Mouse (Mus musculus) forebrain, embryonic 13.5 days (tissue): ENCODE measurements at regions not wholly inside any gene's neighbourhood (a gene's known extent, or its start where the extent isn't known, plus 50 kb on each side); places are given as distances from the start of the nearest gene placed in this dataset.

Source experiments
- ATAC-seq: fragments of 200-750 bp; cut with Nextera tagmentation; 2 replicates; pipeline ENCODE4 v1.8.0; 2017
- H3K27ac ChIP-seq: fragments of 300-500 bp; sonication (generic); 2 replicates; pipeline ENCODE4 v1.5.1; 2015; ENCODE audit warnings: inconsistent platforms, mild to moderate bottlenecking, moderate library complexity
- H3K27me3 ChIP-seq: fragments of 300-500 bp; sonication (generic); 2 replicates; pipeline ENCODE4 v1.6.1; 2015; ENCODE audit warnings: mild to moderate bottlenecking, inconsistent platforms
- H3K36me3 ChIP-seq: fragments of 300-500 bp; sonication (generic); 2 replicates; pipeline ENCODE4 v1.6.1; 2015; ENCODE audit warnings: mild to moderate bottlenecking, inconsistent platforms; ENCODE audit not compliant: poor library complexity, severe bottlenecking
- H3K4me1 ChIP-seq: fragments of 300-500 bp; sonication (generic); 2 replicates; pipeline ENCODE4 v1.6.1; 2015; ENCODE audit warnings: inconsistent platforms
- H3K4me2 ChIP-seq: fragments of 300-500 bp; sonication (generic); 2 replicates; pipeline ENCODE4 v1.6.1; 2015; ENCODE audit warnings: inconsistent platforms, mild to moderate bottlenecking, moderate library complexity
- H3K4me3 ChIP-seq: fragments of 300-500 bp; sonication (generic); 2 replicates; pipeline ENCODE4 v1.5.1; 2015; ENCODE audit warnings: mild to moderate bottlenecking, inconsistent platforms
- H3K9ac ChIP-seq: fragments of 300-500 bp; sonication (generic); 2 replicates; pipeline ENCODE4 v1.6.1; 2015; ENCODE audit warnings: mild to moderate bottlenecking, inconsistent platforms
- H3K9me3 ChIP-seq: fragments of 300-500 bp; sonication (generic); replicated peaks from 2 replicates; pipeline ENCODE4 v1.6.1; 2016; ENCODE audit warnings: inconsistent platforms
- WGBS: fragments of 180-500 bp; shearing (Covaris S2); methylation state at CpG from one replicate; pipeline ENCODE4 v1.1.7; 2015; 5-methylcytosine and 5-hydroxymethylcytosine counted together

- Histone ChIP-seq H3K27ac (no peak overlapping the region), H3K36me3 (no peaks in the 10 kb centered on the region), H3K4me1 (peaks cover 3% of the 10 kb centered on the region; the same call in 1 of the 2 replicates), H3K4me2 (no peak overlapping the region), H3K9me3 (no peaks in the 10 kb centered on the region), H3K9ac (no peak overlapping the region), H3K4me3 (no peak overlapping the region), H3K27me3 (no peaks in the 10 kb centered on the region)
- 89% methylated on average over 5 of the region's 5 CpGs for WGBS
- no peak for ATAC-seq
These were observed 183.6 kb upstream of the Mki67 start for GRCm38 (mm10) chr7:135899765-135900164.

- no peak overlapping the region for H3K4me3 ChIP-seq
- no peak overlapping the region for H3K27ac ChIP-seq
- ATAC-seq, result no peak
- no peaks in the 10 kb centered on the region for H3K36me3 ChIP-seq
- no peak overlapping the region for H3K9ac ChIP-seq
- WGBS, result 56% methylated on average over 10 of the region's 10 CpGs
- no peak overlapping the region for H3K4me2 ChIP-seq
- no peaks in the 10 kb centered on the region for H3K27me3 ChIP-seq
- H3K9me3 ChIP-seq, result no peaks in the 10 kb centered on the region
- peaks cover 3% of the 10 kb centered on the region; the same call in 1 of the 2 replicates for H3K4me1 ChIP-seq
These were observed 184.7 kb upstream of the Mki67 start for GRCm38 (mm10) chr7:135900861-135901321.

DNA sequence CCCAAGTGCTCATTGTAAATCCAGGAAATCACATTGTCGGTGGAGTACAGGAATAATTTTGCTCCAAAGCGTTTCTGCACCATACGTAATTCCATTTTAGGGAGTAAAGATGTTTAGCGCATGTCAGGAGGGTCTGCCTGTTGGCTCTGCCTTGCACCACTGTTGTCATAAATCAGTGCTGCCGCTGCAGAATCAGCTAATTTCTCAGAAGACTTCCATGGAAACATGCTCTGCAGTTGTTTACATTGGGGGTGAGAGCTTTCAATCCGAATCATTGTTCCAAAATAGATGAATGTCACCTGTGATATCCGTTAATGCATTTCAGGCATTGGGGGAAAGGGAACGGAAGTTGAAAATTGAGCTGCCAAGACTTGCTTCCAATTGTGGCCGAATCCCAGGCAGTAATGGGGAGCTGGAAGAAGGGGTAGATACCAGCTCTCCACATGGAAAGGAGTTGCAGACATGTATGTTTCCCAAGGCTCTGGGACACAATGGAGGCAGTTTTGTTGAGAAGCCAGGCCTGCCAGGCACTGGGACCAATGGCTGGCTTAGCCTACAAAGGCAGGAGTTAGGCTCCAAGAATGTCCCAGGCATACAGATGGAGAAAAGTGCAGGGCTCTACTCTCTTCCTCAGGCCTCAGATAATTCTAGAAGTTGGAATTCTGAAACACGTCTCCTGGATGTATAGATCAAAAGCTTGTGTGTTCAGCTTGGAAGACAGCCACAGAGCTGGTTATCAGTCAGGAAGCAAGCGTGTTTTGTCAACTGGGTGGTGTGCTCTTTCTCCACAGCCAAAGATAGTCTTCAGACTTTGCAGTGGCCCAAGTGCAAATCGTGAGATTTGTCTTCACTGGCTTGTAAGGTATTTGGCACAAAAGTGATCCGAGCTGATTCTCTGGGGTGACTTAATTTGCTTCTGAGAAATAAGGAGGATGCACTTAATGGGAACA, 186.2 kb upstream of the Mki67 start:
- 91% methylated on average over 13 of the region's 13 CpGs for WGBS
- H3K27ac ChIP-seq, result no peak overlapping the region
- no peak overlapping the region for H3K4me2 ChIP-seq
- no peaks in the 10 kb centered on the region for H3K9me3 ChIP-seq
- H3K4me3 ChIP-seq, result no peak overlapping the region
- no peaks in the 10 kb centered on the region for H3K36me3 ChIP-seq
- ATAC-seq, result no peak
- peaks cover 3% of the 10 kb centered on the region; the same call in 1 of the 2 replicates for H3K4me1 ChIP-seq
- H3K27me3 ChIP-seq, result no peaks in the 10 kb centered on the region
- H3K9ac ChIP-seq, result no peak overlapping the region

DNA sequence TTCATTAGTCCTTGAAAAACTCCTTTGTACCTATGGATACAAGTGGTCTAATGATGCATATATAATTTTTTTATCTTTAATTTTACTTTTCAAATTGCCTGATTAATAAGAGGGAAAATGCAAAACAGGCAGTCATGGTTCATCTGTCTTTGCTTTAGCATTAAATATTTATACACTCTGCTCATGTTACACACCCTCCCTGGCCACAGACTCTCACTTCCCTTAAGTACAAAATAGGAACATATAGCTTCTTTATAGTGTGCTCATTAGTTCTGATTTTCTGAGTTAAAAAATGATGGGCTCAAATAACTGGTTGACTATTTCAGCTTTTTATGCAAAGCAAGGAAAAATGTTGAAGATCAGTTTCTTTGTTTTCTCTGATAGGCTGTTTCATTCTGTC, 195.2 kb upstream of the Mki67 start:
- no peak overlapping the region for H3K9ac ChIP-seq
- H3K36me3 ChIP-seq, result no peaks in the 10 kb centered on the region
- H3K4me1 ChIP-seq, result no peaks in the 10 kb centered on the region
- H3K27me3 ChIP-seq, result no peaks in the 10 kb centered on the region
- no peak overlapping the region for H3K4me3 ChIP-seq
- no peaks in the 10 kb centered on the region; the same call in 1 of the 2 replicates for H3K9me3 ChIP-seq
- H3K4me2 ChIP-seq, result no peak overlapping the region
- H3K27ac ChIP-seq, result no peak overlapping the region
- ATAC-seq, result no peak

- 85% methylated on average over 3 of the region's 3 CpGs for WGBS
- no peak overlapping the region for H3K9ac ChIP-seq
- no peak overlapping the region for H3K4me2 ChIP-seq
- no peak overlapping the region for H3K27ac ChIP-seq
- H3K4me3 ChIP-seq, result no peak overlapping the region
- H3K4me1 ChIP-seq, result no peaks in the 10 kb centered on the region
- no peaks in the 10 kb centered on the region for H3K27me3 ChIP-seq
- H3K9me3 ChIP-seq, result no peaks in the 10 kb centered on the region; the same call in 1 of the 2 replicates
- H3K36me3 ChIP-seq, result no peaks in the 10 kb centered on the region
- ATAC-seq, result no peak
These were observed 197.9 kb upstream of the Mki67 start for GRCm38 (mm10) chr7:135913923-135914634.

GRCm38 (mm10) chr7:135923876-135924275, 207.7 kb upstream of the Mki67 start:
- Histone ChIP-seq H3K4me1 (no peaks in the 10 kb centered on the region), H3K4me2 (no peak overlapping the region), H3K9me3 (no peaks in the 10 kb centered on the region), H3K27me3 (no peaks in the 10 kb centered on the region), H3K9ac (no peak overlapping the region), H3K27ac (no peak overlapping the region), H3K36me3 (no peaks in the 10 kb centered on the region), H3K4me3 (no peak overlapping the region)
- no peak for ATAC-seq
- 88% methylated on average over 7 of the region's 7 CpGs for WGBS

DNA sequence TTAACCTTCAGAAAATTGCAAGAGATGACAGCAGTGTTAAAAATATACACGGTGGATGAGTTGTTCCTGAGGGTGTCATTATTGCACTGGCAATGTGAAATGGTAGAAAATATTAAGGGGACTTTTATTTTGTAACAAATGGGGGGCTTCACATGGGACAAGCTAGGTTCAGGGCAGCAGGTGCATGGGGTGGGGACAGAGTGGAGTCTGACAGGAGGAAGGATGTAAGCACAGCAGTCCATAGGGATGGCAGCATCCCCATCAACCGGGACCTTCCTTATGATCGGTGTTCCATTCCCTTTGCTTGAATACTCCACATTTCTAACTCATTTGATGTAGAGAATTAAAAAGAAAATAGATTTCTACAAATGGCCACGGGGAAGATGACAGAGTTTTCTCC, 208.5 kb upstream of the Mki67 start:
- H3K4me1 ChIP-seq, result no peaks in the 10 kb centered on the region
- H3K27ac ChIP-seq, result no peak overlapping the region
- ATAC-seq, result no peak
- 88% methylated on average over 4 of the region's 4 CpGs for WGBS
- H3K9ac ChIP-seq, result no peak overlapping the region
- H3K4me3 ChIP-seq, result no peak overlapping the region
- no peaks in the 10 kb centered on the region for H3K36me3 ChIP-seq
- H3K27me3 ChIP-seq, result no peaks in the 10 kb centered on the region
- H3K4me2 ChIP-seq, result no peak overlapping the region
- no peaks in the 10 kb centered on the region for H3K9me3 ChIP-seq

- no peaks in the 10 kb centered on the region for H3K27me3 ChIP-seq
- no peaks in the 10 kb centered on the region for H3K36me3 ChIP-seq
- no peak overlapping the region for H3K4me3 ChIP-seq
- no peaks in the 10 kb centered on the region for H3K9me3 ChIP-seq
- no peak overlapping the region for H3K4me2 ChIP-seq
- no peak overlapping the region for H3K9ac ChIP-seq
- no peaks in the 10 kb centered on the region for H3K4me1 ChIP-seq
- no peak for ATAC-seq
- WGBS, result 82% methylated on average over 1 of the region's 1 CpGs
- no peak overlapping the region for H3K27ac ChIP-seq
These were observed 213.9 kb upstream of the Mki67 start for GRCm38 (mm10) chr7:135930091-135930490.

- WGBS, result 81% methylated on average over 5 of the region's 5 CpGs
These were observed 216.5 kb upstream of the Mki67 start for GRCm38 (mm10) chr7:135932595-135933175.

DNA sequence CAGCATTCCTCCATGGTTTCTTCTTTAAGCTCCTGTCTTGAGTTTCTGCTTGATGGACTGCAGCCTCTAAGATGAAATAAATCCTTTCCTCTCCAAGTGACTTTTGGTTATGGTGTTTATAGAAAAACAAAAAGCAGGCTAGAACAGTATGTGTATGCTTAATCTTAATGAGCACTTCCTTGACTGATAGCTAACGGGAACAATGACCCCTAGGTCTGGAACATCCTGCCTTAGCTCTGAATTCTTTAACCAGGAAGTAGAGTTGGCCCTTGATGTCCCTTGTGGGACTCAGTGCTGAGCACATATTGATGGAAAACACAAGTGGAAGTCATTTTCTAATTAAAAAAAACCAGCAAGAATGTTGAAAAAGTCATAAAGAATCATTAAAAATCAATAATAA, 219.0 kb upstream of the Mki67 start:
- Histone ChIP-seq H3K4me3 (no peak overlapping the region), H3K9me3 (no peaks in the 10 kb centered on the region), H3K36me3 (no peaks in the 10 kb centered on the region), H3K27ac (no peak overlapping the region), H3K9ac (no peak overlapping the region), H3K27me3 (no peaks in the 10 kb centered on the region), H3K4me1 (peaks cover 5% of the 10 kb centered on the region), H3K4me2 (no peak overlapping the region)
- no peak for ATAC-seq
- 83% methylated on average over 1 of the region's 1 CpGs for WGBS

More at GRCm38 (mm10) chr7:135932595-135933175, 216.5 kb upstream of the Mki67 start:
- no peak for ATAC-seq
- Histone ChIP-seq H3K27ac (no peak overlapping the region), H3K9ac (no peak overlapping the region), H3K4me2 (no peak overlapping the region), H3K27me3 (no peaks in the 10 kb centered on the region), H3K4me3 (no peak overlapping the region), H3K36me3 (no peaks in the 10 kb centered on the region), H3K9me3 (no peaks in the 10 kb centered on the region), H3K4me1 (no peaks in the 10 kb centered on the region)

DNA sequence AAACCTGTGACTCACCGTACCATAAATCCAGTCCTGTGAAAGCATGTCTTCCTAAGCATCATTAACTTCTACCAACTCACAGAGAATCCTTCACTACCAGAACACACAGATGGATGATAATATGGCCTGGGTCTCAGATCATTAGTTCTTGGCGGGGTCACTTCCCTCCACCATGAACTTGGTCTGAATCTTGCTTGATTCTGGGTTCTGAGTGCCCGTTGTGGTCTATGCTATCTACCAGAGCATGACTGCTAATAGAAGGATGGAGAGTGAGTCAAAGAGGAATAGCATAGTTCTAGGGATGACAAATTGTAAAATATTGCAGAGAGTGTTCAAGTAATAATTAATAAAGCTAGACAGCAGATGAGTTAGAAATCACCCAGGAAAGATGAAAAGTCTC, 221.3 kb upstream of the Mki67 start:
- WGBS, result 87% methylated on average over 3 of the region's 3 CpGs
- Histone ChIP-seq H3K4me3 (no peak overlapping the region), H3K4me2 (no peak overlapping the region), H3K9me3 (no peaks in the 10 kb centered on the region), H3K9ac (no peak overlapping the region), H3K27ac (no peak overlapping the region), H3K36me3 (no peaks in the 10 kb centered on the region), H3K4me1 (peaks cover 5% of the 10 kb centered on the region), H3K27me3 (no peaks in the 10 kb centered on the region)
- ATAC-seq, result no peak

- 60% methylated on average over 5 of the region's 5 CpGs for WGBS
- no peak overlapping the region for H3K27ac ChIP-seq
- H3K36me3 ChIP-seq, result no peaks in the 10 kb centered on the region
- no peak for ATAC-seq
- no peaks in the 10 kb centered on the region for H3K27me3 ChIP-seq
- no peak overlapping the region for H3K9ac ChIP-seq
- H3K4me2 ChIP-seq, result no peak overlapping the region
- H3K4me1 ChIP-seq, result peaks cover 5% of the 10 kb centered on the region
- no peak overlapping the region for H3K4me3 ChIP-seq
- H3K9me3 ChIP-seq, result no peaks in the 10 kb centered on the region
These were observed 223.2 kb upstream of the Mki67 start for GRCm38 (mm10) chr7:135939341-135939740.
